Mouse (Mus musculus): ENCODE measurements at regions not wholly inside any gene's neighbourhood (a gene's known extent, or its start where the extent isn't known, plus 50 kb on each side); places are given as distances from the start of the nearest gene placed in this dataset.
A peak's percentile ranks its signal among the peaks of the same experiment; 100 is the strongest.

- no peak for ATAC-seq (ENCODE audit: low FRiP score, low TSS enrichment)
- H3K4me1 ChIP-seq (replicated peaks; ENCODE audit: control insufficient read depth, insufficient read depth) = no peaks in the 10 kb centered on the region
- no peak overlapping the region for H3K27ac ChIP-seq (replicated peaks)
- H3K27me3 ChIP-seq (ENCODE audit: control insufficient read depth, insufficient read depth, low read length) = no peaks in the 10 kb centered on the region
- WGBS = 83% methylated on average over 15 of the region's 15 CpGs
- no peak overlapping the region for H3K4me3 ChIP-seq (ENCODE audit: low read depth, low read length)
- H3K9ac ChIP-seq (ENCODE audit: low read length) = no peak overlapping the region
- H3K36me3 ChIP-seq (ENCODE audit: control insufficient read depth, insufficient read depth, low read length) = no peaks in the 10 kb centered on the region
- no peak for TF ChIP-seq CTCF (IDR thresholded peaks at IDR 0.05; ENCODE audit: low read depth)
- no peak for TF ChIP-seq EP300 (optimal IDR thresholded peaks at IDR 0.05)
- H3K9me3 ChIP-seq (ENCODE audit: control insufficient read depth, low read length) = no peaks in the 10 kb centered on the region
- no peak for DNase-seq (ENCODE audit: low spot score)
- no peak overlapping the region for H3K4me2 ChIP-seq (replicated peaks; ENCODE audit: low read depth)
Measured at GRCm38 (mm10) chr13:6470286-6471103, 77.5 kb upstream of the Pitrm1 start.

- WGBS = 11% methylated on average over 7 of the region's 7 CpGs
- no peak overlapping the region for H3K27ac ChIP-seq (replicated peaks)
- no peak overlapping the region for H3K9ac ChIP-seq (ENCODE audit: low read length)
- peak; percentile 94 for TF ChIP-seq CTCF (IDR thresholded peaks at IDR 0.05; ENCODE audit: low read depth)
- no peak for TF ChIP-seq EP300 (optimal IDR thresholded peaks at IDR 0.05)
- no peak overlapping the region for H3K4me3 ChIP-seq (ENCODE audit: low read depth, low read length)
- ATAC-seq (ENCODE audit: low FRiP score, low TSS enrichment) (peak; percentile 54; the same call in 1 of the 2 replicates), DNase-seq (ENCODE audit: low spot score) (peak; percentile 56)
- no peaks in the 10 kb centered on the region for H3K27me3 ChIP-seq (ENCODE audit: control insufficient read depth, insufficient read depth, low read length)
- H3K4me1 ChIP-seq (replicated peaks; ENCODE audit: control insufficient read depth, insufficient read depth) = no peaks in the 10 kb centered on the region
- no peak overlapping the region for H3K4me2 ChIP-seq (replicated peaks; ENCODE audit: low read depth)
- H3K9me3 ChIP-seq (ENCODE audit: control insufficient read depth, low read length) = no peaks in the 10 kb centered on the region
- H3K36me3 ChIP-seq (ENCODE audit: control insufficient read depth, insufficient read depth, low read length) = no peaks in the 10 kb centered on the region
Measured at GRCm38 (mm10) chr13:6471643-6472042, 76.3 kb upstream of the Pitrm1 start.

DNA sequence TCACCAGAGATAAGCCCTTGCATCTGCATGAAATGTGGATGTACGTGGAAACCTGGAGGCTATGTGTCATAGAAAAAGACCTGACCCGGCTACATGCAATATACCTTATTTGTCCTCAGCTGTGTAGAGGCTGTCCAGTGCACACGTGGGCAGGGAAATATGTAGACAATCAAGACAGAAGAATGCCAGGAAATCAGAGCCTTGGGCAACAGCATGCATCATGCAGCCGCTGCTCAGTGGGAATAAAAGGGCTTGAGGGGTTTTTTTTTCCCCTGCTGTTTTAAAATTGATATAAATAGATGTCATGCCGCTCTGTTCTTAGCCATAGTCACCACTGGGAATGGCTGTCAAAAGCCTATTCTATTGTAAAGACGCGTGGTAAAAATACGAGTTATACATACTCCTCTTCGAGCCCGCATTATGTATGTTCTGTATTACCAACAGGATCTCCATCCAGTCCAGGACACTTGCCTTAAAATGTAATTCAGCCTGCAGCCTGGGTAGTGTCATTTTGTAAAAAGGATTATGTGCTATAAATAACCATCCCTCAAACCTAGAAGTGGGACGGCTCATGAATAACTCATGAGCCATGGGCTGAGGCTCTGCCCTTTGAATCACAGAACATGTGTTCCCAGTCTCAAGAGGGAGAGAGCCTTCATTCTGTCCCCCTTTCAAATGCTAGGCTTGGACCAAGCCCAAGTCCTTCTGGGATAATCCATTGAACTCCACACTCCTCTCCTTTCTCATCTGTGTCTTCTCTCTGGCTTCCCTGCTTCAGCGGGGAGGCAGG, 74.4 kb upstream of the Pitrm1 start:
- ATAC-seq (ENCODE audit: low FRiP score, low TSS enrichment) = no peak
- Histone ChIP-seq H3K27me3 (ENCODE audit: control insufficient read depth, insufficient read depth, low read length) (no peaks in the 10 kb centered on the region), H3K4me2 (replicated peaks; ENCODE audit: low read depth) (no peak overlapping the region), H3K36me3 (ENCODE audit: control insufficient read depth, insufficient read depth, low read length) (no peaks in the 10 kb centered on the region), H3K4me1 (replicated peaks; ENCODE audit: control insufficient read depth, insufficient read depth) (no peaks in the 10 kb centered on the region), H3K9ac (ENCODE audit: low read length) (no peak overlapping the region), H3K9me3 (ENCODE audit: control insufficient read depth, low read length) (no peaks in the 10 kb centered on the region), H3K27ac (replicated peaks) (no peak overlapping the region), H3K4me3 (ENCODE audit: low read depth, low read length) (no peak overlapping the region)
- DNase-seq (ENCODE audit: low spot score) = no peak
- TF ChIP-seq EP300 (optimal IDR thresholded peaks at IDR 0.05) (no peak), CTCF (IDR thresholded peaks at IDR 0.05; ENCODE audit: low read depth) (no peak)
- 54% methylated on average over 12 of the region's 12 CpGs for WGBS

DNA sequence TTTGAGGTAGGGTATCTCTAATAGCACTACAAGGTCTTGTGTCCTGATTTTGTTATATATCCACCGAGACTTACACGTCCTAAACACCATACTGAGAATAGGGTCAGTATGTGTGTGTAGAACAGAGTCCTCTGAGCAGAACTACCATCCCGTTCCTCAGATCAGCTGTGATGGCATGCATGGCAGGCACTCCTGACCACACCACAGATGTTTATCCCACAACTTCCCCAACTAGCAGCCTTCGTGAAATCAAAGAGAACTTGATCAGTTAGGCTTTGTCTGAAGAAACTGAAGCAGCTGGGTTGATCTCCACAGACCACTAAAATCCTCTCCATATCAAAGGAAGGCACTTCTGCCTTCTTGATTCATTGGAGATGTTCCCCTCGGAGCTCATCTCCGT, 68.3 kb upstream of the Pitrm1 start:
- 76% methylated on average over 6 of the region's 6 CpGs for WGBS
- H3K36me3 ChIP-seq (ENCODE audit: control insufficient read depth, insufficient read depth, low read length) = no peaks in the 10 kb centered on the region
- H3K27me3 ChIP-seq (ENCODE audit: control insufficient read depth, insufficient read depth, low read length) = no peaks in the 10 kb centered on the region
- no peak overlapping the region for H3K9ac ChIP-seq (ENCODE audit: low read length)
- H3K4me3 ChIP-seq (ENCODE audit: low read depth, low read length) = no peak overlapping the region
- H3K4me1 ChIP-seq (replicated peaks; ENCODE audit: control insufficient read depth, insufficient read depth) = no peaks in the 10 kb centered on the region
- no peak overlapping the region for H3K4me2 ChIP-seq (replicated peaks; ENCODE audit: low read depth)
- no peaks in the 10 kb centered on the region for H3K9me3 ChIP-seq (ENCODE audit: control insufficient read depth, low read length)
- H3K27ac ChIP-seq (replicated peaks) = no peak overlapping the region
- ATAC-seq (ENCODE audit: low FRiP score, low TSS enrichment) = no peak
- no peak for DNase-seq (ENCODE audit: low spot score)
- TF ChIP-seq EP300 (optimal IDR thresholded peaks at IDR 0.05) (no peak), CTCF (IDR thresholded peaks at IDR 0.05; ENCODE audit: low read depth) (no peak)

- no peak overlapping the region for H3K9ac ChIP-seq (ENCODE audit: low read length)
- H3K9me3 ChIP-seq (ENCODE audit: control insufficient read depth, low read length) = no peaks in the 10 kb centered on the region
- H3K4me2 ChIP-seq (replicated peaks; ENCODE audit: low read depth) = no peak overlapping the region
- no peak overlapping the region for H3K4me3 ChIP-seq (ENCODE audit: low read depth, low read length)
- ATAC-seq (ENCODE audit: low FRiP score, low TSS enrichment) = no peak
- TF ChIP-seq EP300 (optimal IDR thresholded peaks at IDR 0.05) = no peak
- no peak for TF ChIP-seq CTCF (IDR thresholded peaks at IDR 0.05; ENCODE audit: low read depth)
- DNase-seq (ENCODE audit: low spot score) = no peak
- no peak overlapping the region for H3K27ac ChIP-seq (replicated peaks)
- H3K27me3 ChIP-seq (ENCODE audit: control insufficient read depth, insufficient read depth, low read length) = no peaks in the 10 kb centered on the region
- H3K36me3 ChIP-seq (ENCODE audit: control insufficient read depth, insufficient read depth, low read length) = no peaks in the 10 kb centered on the region
- no peaks in the 10 kb centered on the region for H3K4me1 ChIP-seq (replicated peaks; ENCODE audit: control insufficient read depth, insufficient read depth)
Measured at GRCm38 (mm10) chr13:6484418-6484817, 63.5 kb upstream of the Pitrm1 start.

- no peaks in the 10 kb centered on the region for H3K27me3 ChIP-seq (ENCODE audit: control insufficient read depth, insufficient read depth, low read length)
- DNase-seq (ENCODE audit: low spot score) = no peak
- ATAC-seq (ENCODE audit: low FRiP score, low TSS enrichment) = no peak
- no peak overlapping the region for H3K27ac ChIP-seq (replicated peaks)
- no peaks in the 10 kb centered on the region for H3K9me3 ChIP-seq (ENCODE audit: control insufficient read depth, low read length)
- no peak for TF ChIP-seq CTCF (IDR thresholded peaks at IDR 0.05; ENCODE audit: low read depth)
- no peak for TF ChIP-seq EP300 (optimal IDR thresholded peaks at IDR 0.05)
- H3K4me2 ChIP-seq (replicated peaks; ENCODE audit: low read depth) = no peak overlapping the region
- no peak overlapping the region for H3K4me3 ChIP-seq (ENCODE audit: low read depth, low read length)
- H3K9ac ChIP-seq (ENCODE audit: low read length) = no peak overlapping the region
- WGBS = 79% methylated on average over 3 of the region's 3 CpGs
- no peaks in the 10 kb centered on the region for H3K36me3 ChIP-seq (ENCODE audit: control insufficient read depth, insufficient read depth, low read length)
- H3K4me1 ChIP-seq (replicated peaks; ENCODE audit: control insufficient read depth, insufficient read depth) = no peaks in the 10 kb centered on the region
Measured at GRCm38 (mm10) chr13:6487837-6488236, 60.1 kb upstream of the Pitrm1 start.
